Mouse (Mus musculus) stomach, embryonic 15.5 days (tissue): ENCODE results near the gene Chrng. TPM values are rescaled to one million over a fixed set of nuclear protein-coding genes. Genes with fewer than 3 reads are reported as not detected.

Experiments used
- ATAC-seq: fragments of 200-750 bp; cut with Nextera tagmentation; 2 replicates; pipeline ENCODE4 v1.8.0; 2017; ENCODE audit warnings: low read depth, moderate number of reproducible peaks, moderate TSS enrichment; ENCODE audit not compliant: insufficient read depth, low FRiP score
- H3K27ac ChIP-seq: fragments of 300-500 bp; sonication (generic); 2 replicates; pipeline ENCODE4 v1.5.1; 2015; ENCODE audit warnings: mild to moderate bottlenecking, inconsistent platforms
- H3K27me3 ChIP-seq: fragments of 300-500 bp; sonication (generic); replicated peaks from 2 replicates; pipeline ENCODE4 v1.6.1; 2015; ENCODE audit warnings: inconsistent platforms
- H3K36me3 ChIP-seq: fragments of 300-500 bp; sonication (generic); 2 replicates; pipeline ENCODE4 v1.6.1; 2015; ENCODE audit warnings: inconsistent platforms
- H3K4me1 ChIP-seq: fragments of 300-500 bp; sonication (generic); 2 replicates; pipeline ENCODE4 v1.6.1; 2015; ENCODE audit warnings: inconsistent platforms
- H3K4me2 ChIP-seq: fragments of 300-500 bp; sonication (generic); 2 replicates; pipeline ENCODE4 v1.6.1; 2015; ENCODE audit warnings: mild to moderate bottlenecking, inconsistent platforms
- H3K4me3 ChIP-seq: fragments of 300-500 bp; sonication (generic); replicated peaks from 2 replicates; pipeline ENCODE4 v1.5.1; 2015; ENCODE audit warnings: inconsistent platforms
- H3K9ac ChIP-seq: fragments of 300-500 bp; sonication (generic); 2 replicates; pipeline ENCODE4 v1.6.1; 2015; ENCODE audit warnings: inconsistent platforms
- H3K9me3 ChIP-seq: fragments of 300-500 bp; sonication (generic); 2 replicates; pipeline ENCODE4 v1.6.1; 2016; ENCODE audit warnings: inconsistent platforms
- WGBS: fragments of 180-500 bp; shearing (Covaris S2); methylation state at CpG from one replicate; pipeline ENCODE4 v1.1.7; 2015; 5-methylcytosine and 5-hydroxymethylcytosine counted together
- polyA plus RNA-seq: library from polyadenylated mRNA; unstranded; fragments of >200 nt; fragmentation: Nextera tagmentation; extraction: Ambion mirVana; gene quantifications from 2 replicates; pipeline ENCODE4 v1.2.1, GENCODE M21; 2015

Gene Chrng
- polyA plus RNA-seq, 1 experiment from 2014 or later, result 0.14 TPM

DNA sequence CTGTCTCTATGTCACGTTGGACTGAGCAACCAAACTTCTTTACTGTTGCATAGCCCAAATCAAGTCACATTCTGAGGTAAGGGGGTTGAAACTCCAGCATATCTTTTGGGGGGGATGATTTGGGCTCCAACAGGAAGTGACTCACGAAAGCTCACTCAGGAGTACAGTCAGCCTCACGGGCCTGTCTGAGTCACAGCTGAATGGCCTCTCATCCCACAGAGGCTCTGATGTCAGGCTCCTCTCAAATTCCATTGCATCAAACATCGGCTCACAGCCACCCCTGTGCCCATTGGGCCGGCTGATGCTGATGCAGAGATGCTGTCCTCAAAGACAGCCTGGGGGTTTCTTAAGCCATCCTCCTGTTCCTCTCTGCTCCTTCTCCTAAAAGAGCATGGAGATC is 23.6 kb upstream of the Chrng start:
- Histone ChIP-seq H3K27ac (no peak overlapping the region), H3K9me3 (no peaks in the 10 kb centered on the region), H3K36me3 (no peaks in the 10 kb centered on the region), H3K4me1 (peaks cover 17% of the 10 kb centered on the region), H3K27me3 (peaks cover 34% of the 10 kb centered on the region), H3K4me3 (no peak overlapping the region), H3K4me2 (no peak overlapping the region), H3K9ac (no peak overlapping the region)
- no peak for ATAC-seq
- WGBS, result 37% methylated on average over 5 of the region's 5 CpGs

DNA sequence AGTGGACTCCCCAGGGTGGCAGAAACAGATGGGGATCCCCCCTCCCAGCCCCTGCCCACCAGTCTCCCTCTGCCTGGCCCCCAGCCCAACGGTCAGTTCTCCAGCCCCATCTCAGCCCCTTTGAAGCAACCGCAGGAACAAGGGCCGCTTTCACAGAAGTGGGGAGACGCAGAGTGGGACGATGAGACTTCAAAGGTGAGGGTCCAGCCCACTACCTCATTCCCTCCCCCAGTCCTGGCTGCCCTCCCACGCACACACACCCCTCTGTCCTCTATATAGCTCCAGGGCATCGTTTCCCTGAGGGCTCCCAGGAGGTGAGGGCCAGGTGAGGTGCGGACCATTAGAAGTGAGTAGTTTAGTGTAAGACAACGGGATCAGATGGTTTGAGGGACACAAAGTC is 21.4 kb upstream of the Chrng start, which contains the start of gene Prss56:
Gene Prss56, plus strand, starts transcription at position 301 of the 400 bp plus-strand sequence.
- H3K9me3 ChIP-seq, result no peaks in the 10 kb centered on the region
- ATAC-seq, result no peak
- peaks cover 44% of the 10 kb centered on the region for H3K27me3 ChIP-seq
- 54% methylated on average over 9 of the region's 9 CpGs for WGBS
- H3K36me3 ChIP-seq, result no peaks in the 10 kb centered on the region
- peaks cover 16% of the 10 kb centered on the region for H3K4me1 ChIP-seq
- H3K4me2 ChIP-seq, result no peak within 1 kb of the TSS
- H3K27ac ChIP-seq, result no peak within 1 kb of the TSS
- no peak within 1 kb of the TSS for H3K4me3 ChIP-seq
- H3K9ac ChIP-seq, result no peak within 1 kb of the TSS

- Histone ChIP-seq H3K9ac (no peak overlapping the region), H3K36me3 (no peaks in the 10 kb centered on the region), H3K4me3 (0 out of 2 replicates have a peak overlapping the region, but pooled peaks have one; percentile 1), H3K27me3 (peaks cover 48% of the 10 kb centered on the region), H3K4me1 (peaks cover 16% of the 10 kb centered on the region), H3K9me3 (no peaks in the 10 kb centered on the region), H3K4me2 (peak overlapping the region; percentile 37), H3K27ac (no peak overlapping the region)
- ATAC-seq, result no peak
- 34% methylated on average over 15 of the region's 15 CpGs for WGBS
Observed at GRCm38 (mm10) chr1:87183998-87184750, 20.3 kb upstream of the Chrng start.

DNA sequence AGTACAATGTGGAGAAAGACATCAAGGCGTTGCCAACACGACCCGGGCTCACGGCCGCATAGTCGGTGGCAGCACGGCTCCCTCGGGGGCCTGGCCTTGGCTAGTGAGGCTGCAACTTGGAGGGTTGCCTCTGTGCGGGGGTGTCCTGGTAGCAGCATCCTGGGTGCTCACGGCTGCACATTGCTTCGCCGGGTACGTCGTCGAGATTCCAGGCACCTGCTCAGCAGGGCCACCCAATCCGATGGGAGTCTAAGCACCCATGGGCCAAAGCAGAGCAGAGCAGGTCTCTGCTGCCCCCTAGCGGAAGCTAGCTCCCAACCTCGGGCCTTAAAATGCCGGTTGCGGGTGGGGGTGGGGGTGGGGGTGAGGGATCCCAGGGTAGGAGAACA is 19.7 kb upstream of the Chrng start:
- H3K27ac ChIP-seq, result no peak overlapping the region
- whole genome bisulfite sequencing, result 13% methylated on average over 20 of the region's 20 CpGs
- peaks cover 48% of the 10 kb centered on the region for H3K27me3 ChIP-seq
- 0 out of 2 replicates have a peak overlapping the region, but pooled peaks have one; percentile 1 for H3K4me3 ChIP-seq
- no peaks in the 10 kb centered on the region for H3K36me3 ChIP-seq
- H3K9ac ChIP-seq, result no peak overlapping the region
- peak overlapping the region; percentile 37 for H3K4me2 ChIP-seq
- ATAC-seq, result no peak
- peaks cover 16% of the 10 kb centered on the region for H3K4me1 ChIP-seq
- H3K9me3 ChIP-seq, result no peaks in the 10 kb centered on the region

DNA sequence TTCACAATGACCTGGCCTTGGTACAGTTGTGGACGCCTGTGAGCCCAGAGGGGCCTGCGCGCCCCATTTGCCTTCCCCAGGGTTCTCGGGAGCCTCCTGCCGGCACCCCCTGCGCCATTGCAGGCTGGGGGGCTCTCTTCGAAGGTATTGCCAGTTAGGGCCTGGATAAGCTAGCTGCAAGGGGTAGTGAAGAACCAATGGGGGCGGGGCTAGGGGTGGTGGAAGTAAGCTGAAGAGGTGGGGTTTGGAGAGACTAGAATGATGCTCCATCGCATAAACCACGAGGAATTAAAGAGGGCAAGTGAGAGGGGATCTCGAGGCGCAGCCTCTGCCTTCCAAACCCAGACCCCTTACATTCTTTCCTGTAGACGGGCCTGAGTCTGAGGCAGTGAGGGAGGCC is 18.9 kb upstream of the Chrng start:
- Histone ChIP-seq H3K27ac (no peak overlapping the region), H3K4me3 (no peak overlapping the region), H3K4me1 (peaks cover 16% of the 10 kb centered on the region), H3K36me3 (no peaks in the 10 kb centered on the region), H3K4me2 (no peak overlapping the region), H3K27me3 (peaks cover 48% of the 10 kb centered on the region), H3K9ac (no peak overlapping the region), H3K9me3 (no peaks in the 10 kb centered on the region)
- 21% methylated on average over 13 of the region's 13 CpGs for WGBS
- ATAC-seq, result 0 out of 2 replicates have a peak, but pooled peaks have one; percentile 7

- Histone ChIP-seq H3K9me3 (no peaks in the 10 kb centered on the region), H3K36me3 (no peaks in the 10 kb centered on the region), H3K4me3 (peak overlapping the region; percentile 54), H3K27ac (no peak overlapping the region), H3K27me3 (peaks cover 48% of the 10 kb centered on the region), H3K4me2 (peak overlapping the region; percentile 97), H3K4me1 (peaks cover 16% of the 10 kb centered on the region), H3K9ac (peak overlapping the region; percentile 44)
- ATAC-seq, result peak; percentile 48; the same call in 1 of the 2 replicates
- WGBS, result 3% methylated on average over 54 of the region's 54 CpGs
Observed at GRCm38 (mm10) chr1:87186261-87187036, 18.0 kb upstream of the Chrng start.

- H3K27ac ChIP-seq, result no peak overlapping the region
- H3K4me1 ChIP-seq, result peaks cover 16% of the 10 kb centered on the region
- H3K4me3 ChIP-seq, result peak overlapping the region; percentile 54
- H3K9me3 ChIP-seq, result no peaks in the 10 kb centered on the region
- 0% methylated on average over 15 of the region's 15 CpGs for WGBS
- ATAC-seq, result peak; percentile 1; the same call in 1 of the 2 replicates
- H3K4me2 ChIP-seq, result peak overlapping the region; percentile 97
- H3K27me3 ChIP-seq, result peaks cover 48% of the 10 kb centered on the region
- peak overlapping the region; percentile 44 for H3K9ac ChIP-seq
- no peaks in the 10 kb centered on the region for H3K36me3 ChIP-seq
Observed at GRCm38 (mm10) chr1:87187037-87187355, 17.5 kb upstream of the Chrng start.

GRCm38 (mm10) chr1:87190429-87190828 is 14.0 kb upstream of the Chrng start, which contains the start of gene Chrnd:
Chrnd (plus strand) TSS chr1:87190607.
- no peak within 1 kb of the TSS for H3K9ac ChIP-seq
- ATAC-seq, result no peak
- H3K27me3 ChIP-seq, result peaks cover 19% of the 10 kb centered on the region
- no peak within 1 kb of the TSS for H3K4me2 ChIP-seq
- peaks cover 8% of the 10 kb centered on the region for H3K4me1 ChIP-seq
- H3K27ac ChIP-seq, result no peak within 1 kb of the TSS
- no peaks in the 10 kb centered on the region for H3K9me3 ChIP-seq
- H3K4me3 ChIP-seq, result no peak within 1 kb of the TSS
- WGBS, result 26% methylated on average over 4 of the region's 4 CpGs
- no peaks in the 10 kb centered on the region for H3K36me3 ChIP-seq

GRCm38 (mm10) chr1:87197296-87197695 is 7.2 kb upstream of the Chrng start:
- Histone ChIP-seq H3K9me3 (no peaks in the 10 kb centered on the region), H3K36me3 (no peaks in the 10 kb centered on the region), H3K27me3 (no peaks in the 10 kb centered on the region), H3K27ac (no peak overlapping the region), H3K4me1 (no peaks in the 10 kb centered on the region), H3K4me2 (no peak overlapping the region), H3K9ac (no peak overlapping the region), H3K4me3 (no peak overlapping the region)
- ATAC-seq, result no peak
- WGBS, result 85% methylated on average over 9 of the region's 9 CpGs

DNA sequence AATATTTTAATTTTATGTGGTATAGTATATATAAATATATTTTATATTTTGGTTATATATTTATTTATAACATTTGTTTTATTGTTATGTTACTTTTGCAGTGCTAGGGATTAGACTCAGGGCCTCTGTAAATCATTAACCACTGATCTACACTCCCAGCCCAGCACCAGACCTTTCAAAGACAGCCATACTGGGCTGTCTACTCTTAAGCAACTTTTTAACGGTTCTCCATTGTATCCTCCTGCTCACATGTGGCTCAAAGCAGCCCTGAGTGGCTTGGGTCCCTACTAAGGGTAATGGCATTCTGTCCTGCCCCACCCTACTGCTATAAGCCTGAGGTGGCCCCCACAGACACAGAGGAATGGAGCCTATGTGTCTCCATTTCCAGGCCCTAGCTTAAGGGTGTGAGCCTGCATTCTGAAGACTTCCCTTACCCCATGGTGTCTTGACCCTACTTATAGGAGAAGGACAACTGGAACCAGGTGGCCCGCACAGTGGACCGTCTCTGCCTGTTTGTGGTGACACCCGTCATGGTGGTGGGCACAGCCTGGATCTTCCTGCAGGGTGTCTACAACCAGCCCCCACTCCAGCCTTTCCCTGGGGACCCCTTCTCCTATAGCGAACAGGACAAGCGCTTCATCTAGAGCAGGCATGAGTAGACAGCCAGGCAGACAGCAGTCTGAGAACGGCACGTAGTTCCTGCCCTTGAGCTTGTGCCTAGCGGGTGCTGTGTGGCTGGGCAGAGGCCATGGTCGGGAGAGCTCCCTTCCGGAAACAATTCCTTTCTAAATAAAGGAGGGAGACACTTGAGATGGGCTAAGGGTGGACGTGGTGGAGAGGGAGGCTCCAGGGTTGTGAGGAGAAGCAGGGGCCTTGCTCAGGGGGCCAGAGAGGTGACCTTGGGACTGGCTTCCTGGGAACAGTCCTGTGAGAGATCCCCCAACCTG is 6.1 kb upstream of the Chrng start:
- Histone ChIP-seq H3K27me3 (no peaks in the 10 kb centered on the region), H3K9me3 (no peaks in the 10 kb centered on the region), H3K9ac (no peak overlapping the region), H3K4me2 (no peak overlapping the region), H3K27ac (no peak overlapping the region), H3K4me1 (no peaks in the 10 kb centered on the region), H3K36me3 (no peaks in the 10 kb centered on the region), H3K4me3 (no peak overlapping the region)
- WGBS, result 68% methylated on average over 12 of the region's 12 CpGs
- ATAC-seq, result no peak

GRCm38 (mm10) chr1:87200811-87201210 is 3.6 kb upstream of the Chrng start:
- no peak overlapping the region for H3K9ac ChIP-seq
- WGBS, result 56% methylated on average over 2 of the region's 2 CpGs
- H3K36me3 ChIP-seq, result no peaks in the 10 kb centered on the region
- no peak overlapping the region for H3K4me2 ChIP-seq
- 0 out of 2 replicates have a peak, but pooled peaks cover 1% of the 10 kb centered on the region for H3K27me3 ChIP-seq
- ATAC-seq, result no peak
- no peak overlapping the region for H3K27ac ChIP-seq
- no peak overlapping the region for H3K4me3 ChIP-seq
- no peaks in the 10 kb centered on the region for H3K4me1 ChIP-seq
- H3K9me3 ChIP-seq, result no peaks in the 10 kb centered on the region
